Comparison of ENCODE assay signal across 18 mouse cellular contexts in the genomic region with DNA sequence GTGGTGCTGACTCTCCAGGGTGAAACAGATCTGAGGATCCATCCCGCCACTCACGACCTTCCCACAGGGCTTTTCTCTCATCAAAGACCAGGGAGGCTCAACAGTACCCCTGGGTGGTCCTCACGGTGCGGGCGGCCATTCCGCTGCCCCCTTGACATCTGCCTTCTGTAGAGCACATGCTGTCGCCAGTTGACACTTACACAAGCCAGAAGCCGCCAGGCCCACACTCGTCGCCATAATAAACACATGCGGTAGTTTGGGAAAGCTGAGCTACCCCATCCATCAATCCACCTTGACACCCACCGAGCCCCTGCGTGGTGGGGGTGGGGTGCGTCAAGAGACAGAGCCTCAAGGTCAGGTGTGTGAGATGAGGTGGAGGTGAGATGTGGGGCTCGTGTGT.
"Had no signal": no experiment of that assay in that cellular context is flagged by ENCODE, and none has a peak within 500 bp of the region (broad histone marks: within the 10 kb centered on the region; RNA-seq: fewer than 3 reads in every experiment).

No protein-coding gene starts in this region.

- DNase-seq: kidney, adult 18-20 months; kidney, adult 9 months; kidney, postnatal 14 days; kidney, postnatal 4 days; layer of hippocampus, adult 9-11 months; liver, postnatal 0 days; lung, postnatal 14 days; lung, postnatal 4 days; midbrain, embryonic 14.5 days; right cerebral cortex, adult 18-20 months; right cerebral cortex, postnatal 14 days; right cerebral cortex, postnatal 4 days; spleen, adult 18-20 months; thymus, postnatal 25 days had no signal

- H3K27ac ChIP-seq: limb, embryonic 12.5 days; limb, embryonic 15.5 days; liver, embryonic 14.5 days; lung, embryonic 15.5 days had no signal

- H3K36me3 ChIP-seq: limb, embryonic 12.5 days; limb, embryonic 15.5 days; lung, embryonic 15.5 days had no signal

- H3K4me1 ChIP-seq: limb, embryonic 15.5 days; lung, embryonic 15.5 days had no signal

- H3K27me3 ChIP-seq: limb, embryonic 15.5 days had no signal

- ATAC-seq: liver, postnatal 0 days had no signal

- H3K9me3 ChIP-seq: limb, embryonic 12.5 days; limb, embryonic 15.5 days; lung, embryonic 15.5 days had no signal

- H3K4me3 ChIP-seq: limb, embryonic 12.5 days; limb, embryonic 15.5 days; lung, embryonic 15.5 days had no signal
